Mouse (Mus musculus) large intestine, adult 2 months (tissue): ENCODE results near the gene Tmem86b. TPM values are rescaled to one million over a fixed set of nuclear protein-coding genes. Genes with fewer than 3 reads are reported as not detected.
"Not testable (repeated sequence)": the region's sequence is repeated elsewhere in the genome, so short reads cannot be mapped to it uniquely, and the experiment has no call there.

Experiments
- DNase-seq: peaks from one replicate; pipeline ENCODE4 v3.0.0-alpha.2; 2012; ENCODE audit warnings: low read depth, low spot score
- WGBS: fragments of 180-500 bp; shearing (Covaris S2); methylation state at CpG from one replicate; pipeline ENCODE4 v1.1.7; 2018; 5-methylcytosine and 5-hydroxymethylcytosine counted together
- polyA plus RNA-seq: library from polyadenylated mRNA; depleted of rRNA; stranded (reverse); fragments of >200 nt; gene quantifications from 2 replicates; pipeline ENCODE4 v1.2.3, GENCODE M21; 2012; rRNA removed

Tmem86b gene
- polyA plus RNA-seq, 1 experiment = 72.9 TPM

GRCm38 (mm10) chr7:4602969-4603368, 28.3 kb downstream of the Tmem86b start:
- WGBS = 34% methylated on average over 6 of the region's 6 CpGs
- no peak for DNase-seq

GRCm38 (mm10) chr7:4597046-4597445, 34.2 kb downstream of the Tmem86b start:
- DNase-seq = not testable (repeated sequence)
- 62% methylated on average over 4 of the region's 4 CpGs for WGBS

GRCm38 (mm10) chr7:4581481-4581880, 49.7 kb downstream of the Tmem86b start:
- not testable (repeated sequence) for DNase-seq
- WGBS = 79% methylated on average over 3 of the region's 3 CpGs

Other genes with a start within 250 kb of the Tmem86b start
- gene Gp6, start 233.7 kb downstream of the Tmem86b start, polyA plus RNA-seq = 0.04 TPM in 1 of 2 replicates, not detected in the other
- 16.1 and 20.9 TPM in 2 replicates for gene Rdh13, start 185.8 kb downstream of the Tmem86b start, polyA plus RNA-seq
- gene Eps8l1, start 170.7 kb downstream of the Tmem86b start, polyA plus RNA-seq = 0.81 and 1.7 TPM in 2 replicates
- gene Ppp1r12c, start 129.7 kb downstream of the Tmem86b start, polyA plus RNA-seq = 42.8 and 51.7 TPM in 2 replicates
- gene Tnnt1, start 115.0 kb downstream of the Tmem86b start, polyA plus RNA-seq = 0.74 and 1.7 TPM in 2 replicates
- gene Tnni3, start 107.2 kb downstream of the Tmem86b start, polyA plus RNA-seq = 1.5 and 1.9 TPM in 2 replicates
- gene Dnaaf3, start 99.0 kb downstream of the Tmem86b start, polyA plus RNA-seq = 2.4 and 3.5 TPM in 2 replicates
- gene Syt5, start 83.9 kb downstream of the Tmem86b start, polyA plus RNA-seq = 4.5 and 5.3 TPM in 2 replicates
- 85.7 and 191 TPM in 2 replicates for gene Ptprh, start 27.4 kb downstream of the Tmem86b start, polyA plus RNA-seq
- 104 and 150 TPM in 2 replicates for gene Ppp6r1, start 27.6 kb upstream of the Tmem86b start, polyA plus RNA-seq
- gene Hspbp1, start 53.6 kb upstream of the Tmem86b start, polyA plus RNA-seq = 32.7 and 34.4 TPM in 2 replicates
- 1.7 and 2.3 TPM in 2 replicates for gene Brsk1, start 59.2 kb upstream of the Tmem86b start, polyA plus RNA-seq
- gene Tmem150b, start 93.8 kb upstream of the Tmem86b start, polyA plus RNA-seq = 84.0 and 118 TPM in 2 replicates
- gene Kmt5c, start 108.7 kb upstream of the Tmem86b start, polyA plus RNA-seq = 95.6 and 126 TPM in 2 replicates
- 45.0 and 50.2 TPM in 2 replicates for gene Cox6b2, start 121.7 kb upstream of the Tmem86b start, polyA plus RNA-seq
- gene Fam71e2, start 139.9 kb upstream of the Tmem86b start, polyA plus RNA-seq = not detected in 2 replicates
- gene Il11, start 151.4 kb upstream of the Tmem86b start, polyA plus RNA-seq = 0.11 and 0.81 TPM in 2 replicates
- not detected in 2 replicates for gene Tmem190, start 151.5 kb upstream of the Tmem86b start, polyA plus RNA-seq
- 81.4 and 90.8 TPM in 2 replicates for gene Tmem238, start 158.2 kb upstream of the Tmem86b start, polyA plus RNA-seq
- 510 and 604 TPM in 2 replicates for gene Rpl28, start 161.5 kb upstream of the Tmem86b start, polyA plus RNA-seq
- 348 and 501 TPM in 2 replicates for gene Ube2s, start 181.2 kb upstream of the Tmem86b start, polyA plus RNA-seq
- 0.78 and 0.86 TPM in 2 replicates for gene Shisa7, start 213.3 kb upstream of the Tmem86b start, polyA plus RNA-seq
- 20.4 and 27.2 TPM in 2 replicates for gene Isoc2b, start 238.8 kb upstream of the Tmem86b start, polyA plus RNA-seq
- 14.7 and 16.2 TPM in 2 replicates for gene Isoc2a, start 245.7 kb upstream of the Tmem86b start, polyA plus RNA-seq